Mouse (Mus musculus): ENCODE data around the gene Lst1. TPM values are rescaled to one million over a fixed set of nuclear protein-coding genes. Genes with fewer than 3 reads are reported as not detected.

The Lst1 gene
- total RNA-seq, 2 experiments from 2014 or later, result 12.3 to 17.6 TPM

Small RNAs within 50 kb of the gene (microRNA-seq; reads per million reads assigned to microRNA genes)
- gene Mir6973a (not detected), gene Mir6974 (not detected)

Other genes starting within 250 kb of the Lst1 start
- 1 to 10 TPM; 1.6 to 2.3 TPM for gene Hspa1b, start 229.2 kb downstream of the Lst1 start, total RNA-seq (2021)
- gene Gm20481, start 218.5 kb downstream of the Lst1 start, total RNA-seq (2021), result not detected
- gene Hspa1a, start 216.3 kb downstream of the Lst1 start, total RNA-seq (2021), result 1 to 10 TPM; 3.1 to 5.2 TPM
- under 1 TPM in 1 of 2 experiments, not detected in 1; 0.22 TPM for gene Hspa1l, start 215.7 kb downstream of the Lst1 start, total RNA-seq (2021)
- gene Lsm2, start 206.6 kb downstream of the Lst1 start, total RNA-seq (2021), result 10 to 100 TPM; 35.9 to 38.5 TPM
- 10 to 100 TPM; 91.0 to 94.3 TPM for gene Vars, start 187.5 kb downstream of the Lst1 start, total RNA-seq (2021)
- under 1 TPM; 0.12 to 0.16 TPM for gene Vwa7, start 171.9 kb downstream of the Lst1 start, total RNA-seq (2021)
- under 1 TPM; 0.98 to 0.99 TPM for gene Sapcd1, start 160.4 kb downstream of the Lst1 start, total RNA-seq (2021)
- gene Msh5, start 141.7 kb downstream of the Lst1 start, total RNA-seq (2021), result 1 to 10 TPM; 2.0 to 3.2 TPM
- gene Clic1, start 138.5 kb downstream of the Lst1 start, total RNA-seq (2021), result 10 to 100 TPM; 20.2 to 20.3 TPM
- 100 to 1,000 TPM; 101 to 115 TPM for gene Ddah2, start 129.4 kb downstream of the Lst1 start, total RNA-seq (2021)
- not detected for gene Ly6g6c, start 123.1 kb downstream of the Lst1 start, total RNA-seq (2021)
- not detected for gene Mpig6b, start 122.3 kb downstream of the Lst1 start, total RNA-seq (2021)
- gene Ly6g6e, start 111.5 kb downstream of the Lst1 start, total RNA-seq (2021), result 1 to 10 TPM; 2.8 to 3.4 TPM
- not detected for gene Ly6g6d, start 110.4 kb downstream of the Lst1 start, total RNA-seq (2021)
- not detected for gene Ly6g6f, start 102.8 kb downstream of the Lst1 start, total RNA-seq (2021)
- gene Abhd16a, start 99.2 kb downstream of the Lst1 start, total RNA-seq (2021), result 10 to 100 TPM; 66.7 to 73.6 TPM
- gene Ly6g5c, start 80.2 kb downstream of the Lst1 start, total RNA-seq (2021), result not detected
- gene Ly6g5b, start 73.0 kb downstream of the Lst1 start, total RNA-seq (2021), result 1 to 10 TPM in 1 of 2 experiments, under 1 TPM in 1; 0.81 to 2.3 TPM
- gene Gpank1, start 67.0 kb downstream of the Lst1 start, total RNA-seq (2021), result 10 to 100 TPM; 10.7 to 12.1 TPM
- 100 to 1,000 TPM; 210 to 214 TPM for gene Csnk2b, start 66.4 kb downstream of the Lst1 start, total RNA-seq (2021)
- gene D17H6S53E, start 62.1 kb downstream of the Lst1 start, total RNA-seq (2021), result 10 to 100 TPM; 19.8 to 20.1 TPM
- gene Apom, start 56.4 kb downstream of the Lst1 start, total RNA-seq (2021), result under 1 TPM in 1 of 2 experiments, not detected in 1; 0.52 TPM
- gene Bag6, start 53.3 kb downstream of the Lst1 start, total RNA-seq (2021), result 100 to 1,000 TPM; 395 to 410 TPM
- 100 to 1,000 TPM; 311 to 315 TPM for gene Prrc2a, start 23.5 kb downstream of the Lst1 start, total RNA-seq (2021)
- 1 to 10 TPM; 2.5 to 3.6 TPM for gene Aif1, start 12.4 kb downstream of the Lst1 start, total RNA-seq (2021)
- under 1 TPM; 0.77 to 0.88 TPM for gene Ltb, start 6.0 kb upstream of the Lst1 start, total RNA-seq (2021)
- under 1 TPM in 1 of 2 experiments, not detected in 1; 0.52 TPM for gene Tnf, start 13.6 kb upstream of the Lst1 start, total RNA-seq (2021)
- 1 to 10 TPM in 1 of 2 experiments, under 1 TPM in 1; 0.82 to 1.0 TPM for gene Lta, start 16.9 kb upstream of the Lst1 start, total RNA-seq (2021)
- gene Gm16181, start 32.4 kb upstream of the Lst1 start, total RNA-seq (2021), result not detected
- gene Atp6v1g2, start 45.2 kb upstream of the Lst1 start, total RNA-seq (2021), result 100 to 1,000 TPM; 122 to 142 TPM
- gene Nfkbil1, start 47.4 kb upstream of the Lst1 start, total RNA-seq (2021), result 10 to 100 TPM; 14.7 to 14.8 TPM
- 100 to 1,000 TPM; 324 to 337 TPM for gene Ddx39b, start 53.3 kb upstream of the Lst1 start, total RNA-seq (2021)
- gene H2-D1, start 74.3 kb upstream of the Lst1 start, total RNA-seq (2021), result 10 to 100 TPM; 19.1 to 22.8 TPM
- under 1 TPM; 0.28 to 0.32 TPM for gene H2-Q1, start 132.0 kb upstream of the Lst1 start, total RNA-seq (2021)
- 1 to 10 TPM in 1 of 2 experiments, under 1 TPM in 1; 0.48 to 2.2 TPM for gene H2-Q2, start 153.8 kb upstream of the Lst1 start, total RNA-seq (2021)
- gene H2-Q4, start 191.2 kb upstream of the Lst1 start, total RNA-seq (2021), result 1 to 10 TPM; 1.6 TPM
- under 1 TPM; 0.18 to 0.36 TPM for gene H2-Q6, start 236.4 kb upstream of the Lst1 start, total RNA-seq (2021)

All from left cerebral cortex, postnatal 4 days (tissue).